Mouse (Mus musculus) heart, embryonic 10.5 days (tissue): Measurements from ENCODE around the gene Parp14. TPM values are rescaled to one million over a fixed set of nuclear protein-coding genes. Genes with fewer than 3 reads are reported as not detected.
"Not testable (repeated sequence)": the region's sequence is repeated elsewhere in the genome, so short reads cannot be mapped to it uniquely, and the experiment has no call there.

Experiments used
- DNase-seq: peaks from one replicate; pipeline ENCODE4 v3.0.0-alpha.2; 2017; ENCODE audit warnings: low spot score
- H3K27ac ChIP-seq: fragments of 300-500 bp; sonication (generic); 2 replicates; pipeline ENCODE4 v1.5.1; 2016; ENCODE audit warnings: mild to moderate bottlenecking
- H3K27me3 ChIP-seq: fragments of 300-500 bp; sonication (generic); 2 replicates; pipeline ENCODE4 v1.6.1; 2016; ENCODE audit warnings: mild to moderate bottlenecking; ENCODE audit not compliant: poor library complexity, insufficient read depth, severe bottlenecking
- H3K36me3 ChIP-seq: fragments of 300-500 bp; sonication (generic); 2 replicates; pipeline ENCODE4 v1.6.1; 2016; ENCODE audit warnings: mild to moderate bottlenecking, moderate library complexity
- H3K4me1 ChIP-seq: fragments of 300-500 bp; sonication (generic); 2 replicates; pipeline ENCODE4 v1.6.1; 2016; ENCODE audit warnings: mild to moderate bottlenecking
- H3K4me3 ChIP-seq: fragments of 300-500 bp; sonication (generic); 2 replicates; pipeline ENCODE4 v1.5.1; 2016; ENCODE audit warnings: mild to moderate bottlenecking, moderate library complexity
- H3K9me3 ChIP-seq: fragments of 300-500 bp; sonication (generic); 2 replicates; pipeline ENCODE4 v1.6.1; 2016; ENCODE audit warnings: mild to moderate bottlenecking, moderate library complexity
- WGBS: fragments of 180-500 bp; shearing (Covaris S2); methylation state at CpG from one replicate; pipeline ENCODE4 v1.1.7; 2016; 5-methylcytosine and 5-hydroxymethylcytosine counted together
- polyA plus RNA-seq: library from polyadenylated mRNA; unstranded; fragments of >200 nt; fragmentation: Nextera tagmentation; extraction: Ambion mirVana; gene quantifications from 2 replicates; pipeline ENCODE4 v1.2.1, GENCODE M21; 2016

Parp14 gene
- polyA plus RNA-seq, 1 experiment from 2014 or later = 0.15 TPM

- WGBS = 84% methylated on average over 3 of the region's 3 CpGs
Observed at GRCm38 (mm10) chr16:35900541-35900940, 29.2 kb upstream of the Parp14 start.

GRCm38 (mm10) chr16:35894997-35895396, 23.7 kb upstream of the Parp14 start:
- no peaks in the 10 kb centered on the region for H3K27me3 ChIP-seq
- H3K9me3 ChIP-seq = 0 out of 2 replicates have a peak, but pooled peaks cover 4% of the 10 kb centered on the region
- no peak overlapping the region for H3K27ac ChIP-seq
- DNase-seq = no peak
- no peaks in the 10 kb centered on the region for H3K36me3 ChIP-seq
- H3K4me3 ChIP-seq = no peak overlapping the region
- 59% methylated on average over 6 of the region's 6 CpGs for WGBS
- H3K4me1 ChIP-seq = no peaks in the 10 kb centered on the region

More at GRCm38 (mm10) chr16:35900541-35900940, 29.2 kb upstream of the Parp14 start:
- H3K4me3 ChIP-seq = no peak overlapping the region
- H3K4me1 ChIP-seq = no peaks in the 10 kb centered on the region
- H3K27me3 ChIP-seq = no peaks in the 10 kb centered on the region
- H3K27ac ChIP-seq = no peak overlapping the region
- 0 out of 2 replicates have a peak, but pooled peaks cover 4% of the 10 kb centered on the region for H3K9me3 ChIP-seq
- no peak for DNase-seq
- H3K36me3 ChIP-seq = no peaks in the 10 kb centered on the region

- not testable (repeated sequence) for H3K4me3 ChIP-seq, H3K36me3 ChIP-seq, H3K27ac ChIP-seq, DNase-seq, H3K4me1 ChIP-seq, H3K9me3 ChIP-seq, H3K27me3 ChIP-seq
- WGBS = 59% methylated on average over 5 of the region's 5 CpGs
Observed at GRCm38 (mm10) chr16:35891603-35892002, 20.3 kb upstream of the Parp14 start.

GRCm38 (mm10) chr16:35890645-35891044, 19.3 kb upstream of the Parp14 start:
- H3K9me3 ChIP-seq = no peaks in the 10 kb centered on the region
- WGBS = 66% methylated on average over 3 of the region's 3 CpGs
- no peak overlapping the region for H3K4me3 ChIP-seq
- no peak overlapping the region for H3K27ac ChIP-seq
- H3K36me3 ChIP-seq = no peaks in the 10 kb centered on the region
- H3K4me1 ChIP-seq = no peaks in the 10 kb centered on the region
- H3K27me3 ChIP-seq = no peaks in the 10 kb centered on the region
- no peak for DNase-seq

GRCm38 (mm10) chr16:35888910-35889309, 17.6 kb upstream of the Parp14 start:
- Histone ChIP-seq H3K27me3 (no peaks in the 10 kb centered on the region), H3K27ac (no peak overlapping the region), H3K4me3 (no peak overlapping the region), H3K36me3 (no peaks in the 10 kb centered on the region), H3K9me3 (no peaks in the 10 kb centered on the region), H3K4me1 (no peaks in the 10 kb centered on the region)
- DNase-seq = no peak
- WGBS = 86% methylated on average over 5 of the region's 5 CpGs

GRCm38 (mm10) chr16:35888174-35888573, 16.8 kb upstream of the Parp14 start:
- no peaks in the 10 kb centered on the region for H3K9me3 ChIP-seq
- 81% methylated on average over 7 of the region's 7 CpGs for WGBS
- no peak overlapping the region for H3K27ac ChIP-seq
- H3K4me3 ChIP-seq = no peak overlapping the region
- no peak for DNase-seq
- H3K4me1 ChIP-seq = no peaks in the 10 kb centered on the region
- no peaks in the 10 kb centered on the region for H3K27me3 ChIP-seq
- no peaks in the 10 kb centered on the region for H3K36me3 ChIP-seq

- no peak for DNase-seq
- Histone ChIP-seq H3K27ac (no peak overlapping the region), H3K4me1 (peaks cover 8% of the 10 kb centered on the region; the same call in 1 of the 2 replicates), H3K4me3 (no peak overlapping the region), H3K9me3 (no peaks in the 10 kb centered on the region), H3K36me3 (no peaks in the 10 kb centered on the region), H3K27me3 (peaks cover 31% of the 10 kb centered on the region)
- 27% methylated on average over 3 of the region's 3 CpGs for WGBS
Observed at GRCm38 (mm10) chr16:35874416-35874815, 3.1 kb upstream of the Parp14 start.

- Histone ChIP-seq H3K9me3 (no peaks in the 10 kb centered on the region), H3K27ac (no peak overlapping the region), H3K4me3 (no peak overlapping the region; the same call in 1 of the 2 replicates), H3K27me3 (peaks cover 31% of the 10 kb centered on the region), H3K4me1 (peaks cover 8% of the 10 kb centered on the region; the same call in 1 of the 2 replicates), H3K36me3 (no peaks in the 10 kb centered on the region)
- no peak for DNase-seq
- WGBS = 26% methylated on average over 14 of the region's 14 CpGs
Observed at GRCm38 (mm10) chr16:35872410-35873006, 1.2 kb upstream of the Parp14 start.

GRCm38 (mm10) chr16:35871898-35872297, 554 bp upstream of the Parp14 start:
- peaks cover 31% of the 10 kb centered on the region for H3K27me3 ChIP-seq
- DNase-seq = peak; percentile 73
- no peaks in the 10 kb centered on the region for H3K9me3 ChIP-seq
- H3K27ac ChIP-seq = no peak overlapping the region
- H3K4me1 ChIP-seq = peaks cover 8% of the 10 kb centered on the region; the same call in 1 of the 2 replicates
- H3K36me3 ChIP-seq = no peaks in the 10 kb centered on the region
- 19% methylated on average over 12 of the region's 12 CpGs for WGBS
- peak overlapping the region; percentile 68 for H3K4me3 ChIP-seq

- Histone ChIP-seq H3K9me3 (no peaks in the 10 kb centered on the region), H3K27ac (peak overlapping the region; percentile 72), H3K27me3 (peaks cover 31% of the 10 kb centered on the region), H3K4me3 (peak overlapping the region; percentile 68), H3K4me1 (peaks cover 8% of the 10 kb centered on the region; the same call in 1 of the 2 replicates), H3K36me3 (no peaks in the 10 kb centered on the region)
- DNase-seq = peak; percentile 74
- under 1% methylated on average over 12 of the region's 12 CpGs for WGBS
Observed at GRCm38 (mm10) chr16:35870581-35871047, 730 bp downstream of the Parp14 start.

GRCm38 (mm10) chr16:35869656-35870055, 1.7 kb downstream of the Parp14 start:
- no peak overlapping the region for H3K4me3 ChIP-seq
- DNase-seq = no peak
- peaks cover 8% of the 10 kb centered on the region; the same call in 1 of the 2 replicates for H3K4me1 ChIP-seq
- peaks cover 31% of the 10 kb centered on the region for H3K27me3 ChIP-seq
- no peaks in the 10 kb centered on the region for H3K36me3 ChIP-seq
- H3K27ac ChIP-seq = no peak overlapping the region
- 66% methylated on average over 6 of the region's 6 CpGs for WGBS
- H3K9me3 ChIP-seq = no peaks in the 10 kb centered on the region

- WGBS = 22% methylated on average over 3 of the region's 3 CpGs
- Histone ChIP-seq H3K9me3 (no peaks in the 10 kb centered on the region), H3K27ac (0 out of 2 replicates have a peak overlapping the region, but pooled peaks have one; percentile 7), H3K27me3 (peaks cover 31% of the 10 kb centered on the region), H3K36me3 (no peaks in the 10 kb centered on the region), H3K4me3 (no peak overlapping the region), H3K4me1 (peaks cover 8% of the 10 kb centered on the region; the same call in 1 of the 2 replicates)
- no peak for DNase-seq
Observed at GRCm38 (mm10) chr16:35869126-35869525, 2.2 kb downstream of the Parp14 start.

- H3K4me3 ChIP-seq = no peak overlapping the region
- no peaks in the 10 kb centered on the region for H3K9me3 ChIP-seq
- DNase-seq = no peak
- no peaks in the 10 kb centered on the region for H3K36me3 ChIP-seq
- H3K27ac ChIP-seq = no peak overlapping the region
- 64% methylated on average over 11 of the region's 11 CpGs for WGBS
- H3K27me3 ChIP-seq = peaks cover 26% of the 10 kb centered on the region
- peaks cover 8% of the 10 kb centered on the region; the same call in 1 of the 2 replicates for H3K4me1 ChIP-seq
Observed at GRCm38 (mm10) chr16:35867726-35868125, 3.6 kb downstream of the Parp14 start.
